Mouse (Mus musculus) stomach, embryonic 15.5 days (tissue): ENCODE results near the gene Sdc4. TPM values are rescaled to one million over a fixed set of nuclear protein-coding genes. Genes with fewer than 3 reads are reported as not detected.
A peak's percentile ranks its signal among the peaks of the same experiment; 100 is the strongest.

Source experiments
- ATAC-seq: fragments of 200-750 bp; cut with Nextera tagmentation; 2 replicates; pipeline ENCODE4 v1.8.0; 2017; ENCODE audit warnings: low read depth, moderate number of reproducible peaks, moderate TSS enrichment; ENCODE audit not compliant: insufficient read depth, low FRiP score
- H3K27ac ChIP-seq: fragments of 300-500 bp; sonication (generic); 2 replicates; pipeline ENCODE4 v1.5.1; 2015; ENCODE audit warnings: mild to moderate bottlenecking, inconsistent platforms
- H3K27me3 ChIP-seq: fragments of 300-500 bp; sonication (generic); replicated peaks from 2 replicates; pipeline ENCODE4 v1.6.1; 2015; ENCODE audit warnings: inconsistent platforms
- H3K36me3 ChIP-seq: fragments of 300-500 bp; sonication (generic); 2 replicates; pipeline ENCODE4 v1.6.1; 2015; ENCODE audit warnings: inconsistent platforms
- H3K4me1 ChIP-seq: fragments of 300-500 bp; sonication (generic); 2 replicates; pipeline ENCODE4 v1.6.1; 2015; ENCODE audit warnings: inconsistent platforms
- H3K4me2 ChIP-seq: fragments of 300-500 bp; sonication (generic); 2 replicates; pipeline ENCODE4 v1.6.1; 2015; ENCODE audit warnings: mild to moderate bottlenecking, inconsistent platforms
- H3K4me3 ChIP-seq: fragments of 300-500 bp; sonication (generic); replicated peaks from 2 replicates; pipeline ENCODE4 v1.5.1; 2015; ENCODE audit warnings: inconsistent platforms
- H3K9ac ChIP-seq: fragments of 300-500 bp; sonication (generic); 2 replicates; pipeline ENCODE4 v1.6.1; 2015; ENCODE audit warnings: inconsistent platforms
- H3K9me3 ChIP-seq: fragments of 300-500 bp; sonication (generic); 2 replicates; pipeline ENCODE4 v1.6.1; 2016; ENCODE audit warnings: inconsistent platforms
- WGBS: fragments of 180-500 bp; shearing (Covaris S2); methylation state at CpG from one replicate; pipeline ENCODE4 v1.1.7; 2015; 5-methylcytosine and 5-hydroxymethylcytosine counted together
- polyA plus RNA-seq: library from polyadenylated mRNA; unstranded; fragments of >200 nt; fragmentation: Nextera tagmentation; extraction: Ambion mirVana; gene quantifications from 2 replicates; pipeline ENCODE4 v1.2.1, GENCODE M21; 2015

Gene Sdc4
- polyA plus RNA-seq, 1 experiment from 2014 or later = 135 TPM

DNA sequence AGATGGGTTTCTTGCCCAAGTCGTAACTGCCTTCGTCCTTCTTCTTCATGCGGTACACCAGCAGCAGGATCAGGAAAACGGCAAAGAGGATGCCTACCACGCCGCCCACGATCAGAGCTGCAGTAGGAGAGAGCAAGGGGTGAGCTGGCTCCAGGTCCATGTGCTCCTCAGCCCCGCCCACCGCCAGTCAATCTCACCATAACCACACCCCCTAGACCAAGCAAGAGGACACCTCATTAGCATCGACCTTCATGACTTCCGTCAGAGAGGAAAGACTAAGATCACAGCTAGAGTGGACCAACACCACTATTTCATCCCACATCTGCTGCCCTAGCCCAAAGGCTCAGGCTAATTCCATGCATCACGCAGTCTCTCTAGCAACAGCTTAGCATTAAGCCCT is 17.6 kb downstream of the Sdc4 start:
- Histone ChIP-seq H3K27ac (no peak overlapping the region), H3K4me1 (peaks cover 2% of the 10 kb centered on the region; the same call in 1 of the 2 replicates), H3K9me3 (no peaks in the 10 kb centered on the region), H3K36me3 (peaks cover 25% of the 10 kb centered on the region), H3K9ac (no peak overlapping the region), H3K27me3 (no peaks in the 10 kb centered on the region), H3K4me2 (no peak overlapping the region), H3K4me3 (no peak overlapping the region)
- peak; percentile 29; the same call in 1 of the 2 replicates for ATAC-seq
- 31% methylated on average over 12 of the region's 12 CpGs for WGBS

DNA sequence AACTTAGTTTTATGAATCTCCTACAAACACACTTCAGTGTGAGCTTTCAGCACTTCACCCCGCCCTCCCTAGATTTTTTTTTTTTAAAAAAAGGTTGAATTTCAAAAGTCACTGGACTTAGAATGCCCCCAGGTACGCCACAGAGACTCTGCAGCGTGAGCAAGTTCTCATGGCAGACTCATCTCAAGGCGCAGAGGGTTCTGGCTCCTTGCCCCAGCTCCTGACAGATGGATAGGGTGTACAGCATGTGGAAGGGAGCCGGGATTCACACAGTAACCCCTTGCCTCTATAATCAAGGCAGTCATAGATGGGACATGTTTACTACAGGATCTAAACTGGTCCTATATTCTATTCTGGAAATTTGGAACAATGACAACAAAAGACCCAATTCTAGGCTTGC is 18.3 kb downstream of the Sdc4 start:
- H3K27ac ChIP-seq = no peak overlapping the region
- H3K27me3 ChIP-seq = no peaks in the 10 kb centered on the region
- ATAC-seq = no peak
- no peaks in the 10 kb centered on the region for H3K9me3 ChIP-seq
- no peak overlapping the region for H3K4me3 ChIP-seq
- no peaks in the 10 kb centered on the region for H3K4me1 ChIP-seq
- peaks cover 25% of the 10 kb centered on the region for H3K36me3 ChIP-seq
- WGBS = 82% methylated on average over 5 of the region's 5 CpGs
- no peak overlapping the region for H3K4me2 ChIP-seq
- no peak overlapping the region for H3K9ac ChIP-seq

DNA sequence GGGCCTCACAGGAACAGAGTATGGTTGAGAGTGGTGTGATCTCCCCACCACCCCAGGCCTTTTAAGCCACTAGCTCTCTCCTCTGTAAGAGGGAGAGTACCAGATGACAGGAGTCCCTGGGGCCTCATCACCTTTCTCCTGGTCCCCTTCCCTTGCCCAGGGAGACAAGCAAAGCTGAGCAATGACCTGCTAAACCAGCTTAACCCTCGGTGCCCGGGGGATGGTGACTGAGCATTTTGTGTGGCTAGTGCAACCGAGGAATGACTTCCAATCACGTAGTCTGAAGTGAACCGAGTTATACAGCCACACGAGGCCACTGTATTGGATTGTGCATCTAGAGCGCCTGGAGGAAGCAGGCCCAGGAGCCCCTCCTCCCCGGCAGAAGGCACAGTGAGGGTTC is 19.3 kb downstream of the Sdc4 start:
- peaks cover 24% of the 10 kb centered on the region for H3K36me3 ChIP-seq
- WGBS = 90% methylated on average over 8 of the region's 8 CpGs

DNA sequence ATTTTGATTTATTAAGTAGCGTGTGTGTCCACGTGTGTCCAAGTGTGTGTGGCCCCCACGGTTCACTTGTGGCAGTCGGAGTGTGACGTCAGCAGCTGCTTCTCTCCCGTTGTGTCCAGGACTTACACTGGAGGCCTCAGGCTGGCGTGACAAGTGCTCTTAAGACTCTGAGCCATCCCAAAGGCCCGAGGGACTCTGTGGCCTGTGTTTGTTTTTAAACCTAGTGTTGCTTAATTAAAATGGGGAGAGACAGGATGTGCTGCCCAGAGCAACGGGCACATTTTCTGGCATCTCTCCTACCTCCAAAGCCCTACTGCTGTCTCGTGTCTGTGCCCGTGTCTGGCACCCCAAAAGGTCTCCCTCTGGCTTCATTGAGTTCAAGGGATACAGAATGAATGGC is 20.2 kb downstream of the Sdc4 start:
- no peaks in the 10 kb centered on the region for H3K27me3 ChIP-seq
- H3K4me2 ChIP-seq = no peak overlapping the region
- H3K27ac ChIP-seq = no peak overlapping the region
- peaks cover 14% of the 10 kb centered on the region for H3K36me3 ChIP-seq
- no peaks in the 10 kb centered on the region for H3K9me3 ChIP-seq
- ATAC-seq = no peak
- no peaks in the 10 kb centered on the region; the same call in 1 of the 2 replicates for H3K4me1 ChIP-seq
- WGBS = 89% methylated on average over 11 of the region's 11 CpGs
- H3K9ac ChIP-seq = no peak overlapping the region
- no peak overlapping the region for H3K4me3 ChIP-seq

More for the DNA sequence above, 19.3 kb downstream of the Sdc4 start:
- no peaks in the 10 kb centered on the region for H3K27me3 ChIP-seq
- no peak overlapping the region for H3K9ac ChIP-seq
- ATAC-seq = no peak
- no peak overlapping the region for H3K4me2 ChIP-seq
- H3K4me3 ChIP-seq = no peak overlapping the region
- no peaks in the 10 kb centered on the region for H3K9me3 ChIP-seq
- no peaks in the 10 kb centered on the region for H3K4me1 ChIP-seq
- no peak overlapping the region for H3K27ac ChIP-seq

DNA sequence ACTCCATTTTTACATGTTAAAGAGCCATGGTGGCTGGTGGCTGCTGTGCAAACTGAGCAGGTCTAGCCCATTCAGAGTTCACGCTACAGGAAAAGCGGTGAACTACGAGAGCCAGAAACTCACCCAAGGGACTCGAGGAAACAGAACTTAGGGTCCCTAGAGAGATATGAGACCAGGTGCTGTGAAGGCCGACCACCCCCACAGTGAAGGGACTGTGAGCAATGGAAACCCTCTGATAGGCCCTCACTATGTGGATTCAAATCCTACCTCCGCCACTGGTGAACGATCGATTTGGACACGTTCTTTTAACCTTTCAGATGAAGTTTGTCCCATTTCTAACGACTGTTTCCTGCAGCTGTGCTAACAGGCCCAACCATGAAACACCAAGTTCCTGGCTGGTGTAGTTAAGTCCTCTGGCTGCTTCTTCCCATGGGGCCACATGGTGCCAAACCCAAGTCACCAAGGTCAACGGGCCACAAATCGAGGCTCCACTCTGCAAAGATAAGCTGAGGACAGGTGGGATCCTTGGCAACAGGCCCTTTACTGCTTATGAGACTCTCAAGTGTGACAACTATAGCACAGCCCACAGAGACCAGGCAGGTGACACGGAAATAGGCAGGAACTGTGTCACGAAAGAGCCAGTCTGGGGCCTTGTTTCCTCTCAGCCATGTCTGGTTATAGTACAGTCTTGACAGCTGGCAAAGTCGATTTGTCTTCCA is 20.9 kb downstream of the Sdc4 start:
- H3K9me3 ChIP-seq = no peaks in the 10 kb centered on the region
- H3K9ac ChIP-seq = no peak overlapping the region
- H3K4me2 ChIP-seq = no peak overlapping the region
- no peak overlapping the region for H3K27ac ChIP-seq
- no peaks in the 10 kb centered on the region; the same call in 1 of the 2 replicates for H3K4me1 ChIP-seq
- ATAC-seq = no peak
- 83% methylated on average over 15 of the region's 15 CpGs for WGBS
- no peaks in the 10 kb centered on the region for H3K27me3 ChIP-seq
- H3K36me3 ChIP-seq = peaks cover 11% of the 10 kb centered on the region
- H3K4me3 ChIP-seq = no peak overlapping the region

DNA sequence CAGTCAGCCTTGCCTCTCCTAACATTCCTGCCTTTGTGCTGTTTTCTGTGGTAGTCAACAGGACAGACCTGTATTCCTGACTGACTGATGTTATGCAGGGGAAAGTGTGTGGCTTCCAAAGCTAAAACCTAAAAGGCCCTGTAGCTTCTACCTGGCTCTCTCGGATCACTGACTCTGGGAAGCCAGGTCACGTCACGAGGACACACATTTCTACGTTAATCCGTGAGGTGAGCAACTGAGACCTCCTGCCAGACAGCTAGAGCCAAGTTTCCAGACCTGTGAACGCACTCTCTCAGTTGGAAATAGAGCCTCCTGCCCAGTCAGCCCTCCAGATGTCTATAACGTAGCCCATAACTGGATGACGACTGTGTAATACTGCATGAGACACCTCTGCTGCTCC is 21.7 kb downstream of the Sdc4 start:
- ATAC-seq = no peak
- WGBS = 81% methylated on average over 8 of the region's 8 CpGs

DNA sequence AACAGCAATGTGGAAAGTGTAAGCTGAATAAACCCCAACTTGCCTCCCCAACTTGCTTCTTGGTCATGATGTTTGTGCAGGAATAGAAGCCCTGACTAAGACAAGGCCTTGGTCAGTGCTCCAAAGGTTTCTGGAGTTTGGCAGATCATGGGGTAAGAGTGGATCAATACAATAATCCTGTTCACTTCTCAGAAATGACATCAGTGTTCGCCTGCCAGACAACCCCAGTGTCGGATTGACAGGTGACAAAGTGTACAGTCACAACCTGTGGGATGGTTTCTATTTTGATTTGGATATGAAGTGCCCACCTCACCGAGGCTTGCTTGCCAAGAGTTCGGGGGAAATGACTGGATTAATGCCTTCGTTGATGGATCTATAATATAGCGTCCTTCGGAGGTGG is 22.4 kb downstream of the Sdc4 start:
- WGBS = 78% methylated on average over 7 of the region's 7 CpGs
- no peak for ATAC-seq
- Histone ChIP-seq H3K9me3 (no peaks in the 10 kb centered on the region), H3K4me3 (no peak overlapping the region), H3K36me3 (peaks cover 5% of the 10 kb centered on the region), H3K9ac (no peak overlapping the region), H3K4me1 (no peaks in the 10 kb centered on the region; the same call in 1 of the 2 replicates), H3K27ac (no peak overlapping the region), H3K27me3 (no peaks in the 10 kb centered on the region), H3K4me2 (no peak overlapping the region)

More for the DNA sequence above, 21.7 kb downstream of the Sdc4 start:
- no peak overlapping the region for H3K4me2 ChIP-seq
- H3K4me3 ChIP-seq = no peak overlapping the region
- H3K27me3 ChIP-seq = no peaks in the 10 kb centered on the region
- H3K27ac ChIP-seq = peak overlapping the region; percentile 55
- H3K9me3 ChIP-seq = no peaks in the 10 kb centered on the region
- no peaks in the 10 kb centered on the region; the same call in 1 of the 2 replicates for H3K4me1 ChIP-seq
- peaks cover 5% of the 10 kb centered on the region for H3K36me3 ChIP-seq
- H3K9ac ChIP-seq = no peak overlapping the region

DNA sequence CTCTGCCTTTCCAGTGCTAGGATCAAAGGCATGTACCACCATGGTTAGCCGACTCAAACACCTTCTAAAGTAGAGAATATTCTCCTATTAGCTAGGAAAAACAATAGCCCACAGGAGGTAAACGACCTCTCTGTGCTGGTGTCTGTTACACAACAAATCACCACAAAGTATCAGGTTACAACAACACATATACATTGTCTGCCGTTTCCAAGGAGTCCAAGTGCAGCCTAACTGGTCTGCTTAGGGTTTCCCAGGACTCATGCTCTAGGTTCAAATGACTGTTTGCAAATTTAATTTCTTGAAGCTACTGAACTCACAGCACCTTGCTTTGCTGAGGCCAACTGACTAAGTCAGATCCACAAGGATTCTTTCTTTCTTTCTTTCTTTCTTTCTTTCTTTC is 24.2 kb downstream of the Sdc4 start:
- Histone ChIP-seq H3K27me3 (no peaks in the 10 kb centered on the region), H3K36me3 (peaks cover 3% of the 10 kb centered on the region), H3K4me1 (no peaks in the 10 kb centered on the region; the same call in 1 of the 2 replicates), H3K9me3 (no peaks in the 10 kb centered on the region), H3K9ac (no peak overlapping the region), H3K27ac (no peak overlapping the region), H3K4me2 (no peak overlapping the region), H3K4me3 (no peak overlapping the region)
- WGBS = 7% methylated on average over 3 of the region's 3 CpGs
- ATAC-seq = no peak

DNA sequence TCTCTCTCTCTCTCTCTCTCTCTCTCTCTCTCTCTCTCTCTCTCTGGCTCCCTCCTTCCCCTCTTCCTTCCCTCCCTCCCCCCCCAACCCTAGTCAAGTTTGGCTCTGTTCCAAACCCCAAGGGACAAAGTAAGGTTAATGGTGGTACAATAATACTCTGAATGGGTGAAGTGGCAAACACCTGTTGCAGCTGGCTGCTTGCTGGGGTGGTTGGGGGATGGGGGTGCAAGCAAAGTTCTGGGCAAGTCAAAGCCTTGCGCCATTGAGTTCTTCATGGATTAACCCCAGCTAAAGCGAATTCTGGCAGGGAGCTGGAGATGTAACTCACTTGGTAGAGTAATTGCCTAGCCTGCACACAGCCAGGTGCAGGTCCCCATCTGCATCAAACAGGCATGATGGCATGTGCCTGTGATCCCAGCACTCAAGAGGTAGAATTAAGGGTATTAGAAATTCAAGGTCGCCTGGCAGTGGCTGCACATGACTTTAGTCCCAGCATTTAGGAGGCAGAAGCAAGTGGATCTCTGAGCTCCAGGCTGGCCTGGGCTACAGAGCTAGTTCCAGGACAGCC is 25.3 kb downstream of the Sdc4 start:
- H3K4me1 ChIP-seq = no peaks in the 10 kb centered on the region; the same call in 1 of the 2 replicates
- H3K4me2 ChIP-seq = no peak overlapping the region
- ATAC-seq = no peak
- 27% methylated on average over 3 of the region's 3 CpGs for WGBS
- H3K36me3 ChIP-seq = no peaks in the 10 kb centered on the region
- H3K4me3 ChIP-seq = no peak overlapping the region
- H3K27me3 ChIP-seq = no peaks in the 10 kb centered on the region
- H3K9me3 ChIP-seq = no peaks in the 10 kb centered on the region
- H3K9ac ChIP-seq = no peak overlapping the region
- H3K27ac ChIP-seq = no peak overlapping the region

DNA sequence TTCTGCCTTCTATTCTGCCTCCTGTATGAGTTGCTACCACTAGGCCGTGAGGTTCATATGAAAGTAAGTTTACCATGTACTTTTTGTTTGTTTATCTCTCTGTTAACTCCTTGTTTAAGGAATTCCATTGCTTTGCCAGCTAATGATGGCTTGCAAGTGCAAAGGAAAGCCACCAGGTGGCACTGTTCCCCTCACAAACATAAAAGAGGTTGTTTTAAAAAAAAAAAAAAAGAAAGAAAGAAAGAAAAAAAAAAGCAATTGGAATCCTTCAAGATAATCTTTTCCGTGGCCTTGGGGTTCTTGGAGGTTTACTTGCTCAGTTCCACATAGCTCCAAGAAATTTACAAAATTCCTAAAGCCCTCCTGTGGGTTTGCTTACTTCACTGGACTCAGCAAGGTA is 26.5 kb downstream of the Sdc4 start:
- WGBS = 0% methylated on average over 2 of the region's 2 CpGs
- H3K9ac ChIP-seq = no peak overlapping the region

DNA sequence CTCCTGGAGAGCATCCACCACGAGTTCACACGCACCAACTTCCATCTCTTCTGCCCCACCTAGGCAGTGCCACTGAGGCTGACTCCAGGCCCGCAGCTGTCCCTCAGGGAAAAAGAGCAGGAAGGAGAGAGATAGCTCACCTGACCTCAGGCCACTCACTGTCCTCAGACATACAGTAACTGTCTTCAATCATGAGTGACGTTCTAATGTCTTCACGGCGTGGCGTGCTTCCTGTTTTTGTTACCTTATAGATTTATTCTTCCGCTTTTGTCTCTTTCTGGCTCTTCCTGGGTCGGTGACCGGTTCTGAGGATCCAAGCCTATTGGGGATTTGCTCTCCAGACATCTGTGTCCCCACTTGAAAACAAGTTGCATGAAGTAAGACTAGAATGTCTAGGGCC is 29.1 kb downstream of the Sdc4 start:
- Histone ChIP-seq H3K9me3 (no peaks in the 10 kb centered on the region), H3K4me2 (peak overlapping the region; percentile 44), H3K9ac (no peak overlapping the region), H3K4me1 (no peaks in the 10 kb centered on the region; the same call in 1 of the 2 replicates), H3K27ac (no peak overlapping the region), H3K4me3 (no peak overlapping the region), H3K27me3 (0 out of 2 replicates have a peak, but pooled peaks cover 7% of the 10 kb centered on the region), H3K36me3 (no peaks in the 10 kb centered on the region)
- ATAC-seq = no peak
- 64% methylated on average over 10 of the region's 10 CpGs for WGBS

More for the DNA sequence above, 26.5 kb downstream of the Sdc4 start:
- H3K4me1 ChIP-seq = no peaks in the 10 kb centered on the region; the same call in 1 of the 2 replicates
- no peaks in the 10 kb centered on the region for H3K36me3 ChIP-seq
- no peak for ATAC-seq
- H3K27ac ChIP-seq = no peak overlapping the region
- no peaks in the 10 kb centered on the region for H3K9me3 ChIP-seq
- no peak overlapping the region for H3K4me2 ChIP-seq
- H3K27me3 ChIP-seq = no peaks in the 10 kb centered on the region
- no peak overlapping the region for H3K4me3 ChIP-seq

DNA sequence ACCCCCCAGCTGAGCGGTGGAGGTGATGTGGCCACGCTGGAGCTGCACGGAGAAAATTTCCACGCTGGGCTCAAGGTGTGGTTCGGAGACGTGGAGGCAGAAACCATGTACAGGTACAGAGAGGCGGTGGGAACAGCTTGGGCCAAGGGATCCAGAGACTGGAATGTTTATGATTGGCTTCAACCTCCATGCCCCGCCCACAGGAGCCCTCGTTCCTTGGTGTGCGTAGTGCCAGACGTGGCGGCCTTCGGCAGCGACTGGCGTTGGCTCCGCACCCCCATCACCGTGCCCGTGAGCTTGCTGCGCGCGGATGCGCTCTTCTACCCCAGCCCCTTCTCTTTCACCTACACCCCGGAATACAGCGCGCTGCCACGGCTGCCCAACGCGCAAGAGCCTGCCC is 29.5 kb downstream of the Sdc4 start:
- 18% methylated on average over 28 of the region's 28 CpGs for WGBS
- Histone ChIP-seq H3K4me3 (no peak overlapping the region), H3K9ac (no peak overlapping the region), H3K4me2 (peak overlapping the region; percentile 44), H3K4me1 (no peaks in the 10 kb centered on the region; the same call in 1 of the 2 replicates), H3K27ac (no peak overlapping the region), H3K9me3 (no peaks in the 10 kb centered on the region), H3K27me3 (0 out of 2 replicates have a peak, but pooled peaks cover 7% of the 10 kb centered on the region), H3K36me3 (no peaks in the 10 kb centered on the region)
- no peak for ATAC-seq
